16 mouse cellular contexts compared by ENCODE assay signal in genomic region chr11:108020889-108021288, GRCm38 (mm10).
DNase-seq lines count a peak whose midpoint lies in the region; ATAC-seq and TF ChIP-seq lines count a peak whose summit lies in the region.
"Had no signal": no experiment of that assay in that cellular context is flagged by ENCODE, and none has a peak within 500 bp of the region (broad histone marks: within the 10 kb centered on the region; RNA-seq: fewer than 3 reads in every experiment).

No protein-coding gene starts in this region.

- H3K4me3 ChIP-seq in embryonic facial prominence, embryonic 14.5 days (ENCODE audit: low read depth, low read length), result no peak overlapping the region
- H3K4me3 ChIP-seq in embryonic facial prominence, embryonic 10.5 days, result no peak overlapping the region
- H3K4me3 ChIP-seq in lung, postnatal 0 days (ENCODE audit: low read depth, low read length), result no peak overlapping the region
- no peak overlapping the region for H3K4me3 ChIP-seq in liver, embryonic 12.5 days
- H3K4me3 ChIP-seq: heart, embryonic 13.5 days had no signal

- no peak for DNase-seq in embryonic facial prominence, embryonic 14.5 days (ENCODE audit: low spot score)
- no peak for DNase-seq in embryonic facial prominence, embryonic 10.5 days (ENCODE audit: low spot score)
- DNase-seq in left cerebral cortex, adult 11 months (ENCODE audit: low spot score), result peak; percentile 57
- no peak for DNase-seq in left cerebral cortex, postnatal 4 days
- DNase-seq in brain, adult 2 months (ENCODE audit: low read depth, low spot score), result peak; percentile 95
- peak; percentile 71 for DNase-seq in lung, postnatal 0 days (ENCODE audit: low spot score)
- DNase-seq in T-cell, adult 2 months (ENCODE audit: low spot score), result no peak
- DNase-seq: B cell, adult 2 months; cerebellum, postnatal 36 days; liver; midbrain, embryonic 14.5 days; thymus, adult 2 months had no signal

- 65% methylated on average over 3 of the region's 3 CpGs for WGBS in embryonic facial prominence, embryonic 14.5 days
- WGBS in embryonic facial prominence, embryonic 10.5 days, result 69% methylated on average over 3 of the region's 3 CpGs
- 55% methylated on average over 3 of the region's 3 CpGs for WGBS in lung, postnatal 0 days
- 71% methylated on average over 3 of the region's 3 CpGs for WGBS in liver, embryonic 12.5 days (ENCODE audit: insufficient replicate concordance)

- TF ChIP-seq EP300 in lung, postnatal 0 days (IDR thresholded peaks at IDR 0.05), result no peak

- intact Hi-C loops in left cerebral cortex, postnatal 4 days (cut with DNase I), result no loop called here

- no peaks in the 10 kb centered on the region for H3K4me1 ChIP-seq in embryonic facial prominence, embryonic 14.5 days (ENCODE audit: control insufficient read depth, insufficient read depth, low read length)
- H3K4me1 ChIP-seq in embryonic facial prominence, embryonic 10.5 days, result 0 out of 2 replicates have a peak, but pooled peaks cover under 1% of the 10 kb centered on the region
- peaks cover 7% of the 10 kb centered on the region; the same call in 1 of the 2 replicates for H3K4me1 ChIP-seq in lung, postnatal 0 days (ENCODE audit: insufficient read depth, low read depth, low read length)
- H3K4me1 ChIP-seq in liver, embryonic 12.5 days, result 0 out of 2 replicates have a peak, but pooled peaks cover 3% of the 10 kb centered on the region

- H3K9ac ChIP-seq in embryonic facial prominence, embryonic 14.5 days (ENCODE audit: low read depth, low read length), result no peak overlapping the region
- H3K9ac ChIP-seq in lung, postnatal 0 days (replicated peaks; ENCODE audit: low read depth), result no peak overlapping the region
- no peak overlapping the region for H3K9ac ChIP-seq in liver, embryonic 12.5 days
- H3K9ac ChIP-seq: heart, embryonic 13.5 days had no signal

- ATAC-seq in embryonic facial prominence, embryonic 14.5 days (ENCODE audit: low read depth), result 0 out of 2 replicates have a peak, but pooled peaks have one; percentile 47
- peak; percentile 60 for ATAC-seq in lung, postnatal 0 days
- no peak for ATAC-seq in liver, embryonic 12.5 days
- ATAC-seq: inflammation-experienced regulatory T-cells, adult 6 months had no signal

- no peaks in the 10 kb centered on the region for H3K36me3 ChIP-seq in embryonic facial prominence, embryonic 14.5 days (ENCODE audit: control insufficient read depth, insufficient read depth, low read length)
- H3K36me3 ChIP-seq in embryonic facial prominence, embryonic 10.5 days (replicated peaks), result no peaks in the 10 kb centered on the region
- no peaks in the 10 kb centered on the region for H3K36me3 ChIP-seq in lung, postnatal 0 days (ENCODE audit: insufficient read depth, low read length)
- no peaks in the 10 kb centered on the region for H3K36me3 ChIP-seq in liver, embryonic 12.5 days
- H3K36me3 ChIP-seq: heart, embryonic 13.5 days had no signal

- no peak for TF ChIP-seq CTCF in lung, postnatal 0 days (IDR thresholded peaks at IDR 0.05)

- H3K27me3 ChIP-seq in embryonic facial prominence, embryonic 14.5 days (replicated peaks; ENCODE audit: control insufficient read depth, insufficient read depth, low read length), result no peaks in the 10 kb centered on the region
- no peaks in the 10 kb centered on the region for H3K27me3 ChIP-seq in embryonic facial prominence, embryonic 10.5 days (replicated peaks; ENCODE audit: low read depth, poor library complexity, severe bottlenecking)
- H3K27me3 ChIP-seq in lung, postnatal 0 days (replicated peaks; ENCODE audit: insufficient read depth, low read length), result no peaks in the 10 kb centered on the region
- no peaks in the 10 kb centered on the region for H3K27me3 ChIP-seq in liver, embryonic 12.5 days (replicated peaks)
- H3K27me3 ChIP-seq: heart, embryonic 13.5 days had no signal

- no peak overlapping the region for H3K27ac ChIP-seq in embryonic facial prominence, embryonic 14.5 days (replicated peaks; ENCODE audit: low read depth, low read length)
- H3K27ac ChIP-seq in embryonic facial prominence, embryonic 10.5 days (replicated peaks), result no peak overlapping the region
- H3K27ac ChIP-seq in lung, postnatal 0 days (ENCODE audit: low read length), result peak overlapping the region; percentile 68; the same call in 1 of the 2 replicates
- no peak overlapping the region for H3K27ac ChIP-seq in liver, embryonic 12.5 days
- H3K27ac ChIP-seq: heart, embryonic 13.5 days; kidney, postnatal 0 days had no signal

- no peak overlapping the region for H3K4me2 ChIP-seq in embryonic facial prominence, embryonic 14.5 days (ENCODE audit: low read depth, low read length)
- no peak overlapping the region for H3K4me2 ChIP-seq in lung, postnatal 0 days (replicated peaks; ENCODE audit: low read depth, low read length)
- H3K4me2 ChIP-seq in liver, embryonic 12.5 days, result no peak overlapping the region
- H3K4me2 ChIP-seq: heart, embryonic 13.5 days had no signal

- no peaks in the 10 kb centered on the region for H3K9me3 ChIP-seq in embryonic facial prominence, embryonic 14.5 days (ENCODE audit: control insufficient read depth, low read length)
- no peaks in the 10 kb centered on the region for H3K9me3 ChIP-seq in embryonic facial prominence, embryonic 10.5 days
- H3K9me3 ChIP-seq in lung, postnatal 0 days (ENCODE audit: low read length), result no peaks in the 10 kb centered on the region
- no peaks in the 10 kb centered on the region for H3K9me3 ChIP-seq in liver, embryonic 12.5 days (replicated peaks)
- H3K9me3 ChIP-seq: heart, embryonic 13.5 days had no signal

Comparison
In these comparisons a context has a peak if more than half of its experiments do, and no peak if none do; other contexts are left out.
1. DNase-seq: peak in left cerebral cortex, adult 11 months (single experiment), brain, adult 2 months (single experiment) and lung, postnatal 0 days (single experiment); none in embryonic facial prominence, embryonic 14.5 days (single experiment), embryonic facial prominence, embryonic 10.5 days (single experiment), left cerebral cortex, postnatal 4 days (single experiment) and T-cell, adult 2 months (single experiment).